Mouse (Mus musculus): ENCODE data around the gene Med13l. TPM values are rescaled to one million over a fixed set of nuclear protein-coding genes. Genes with fewer than 3 reads are reported as not detected.

Med13l gene
- polyA plus RNA-seq, 1 experiment from 2014 or later, result 14.6 TPM

GRCm38 (mm10) chr5:118636399-118637369, 76.2 kb downstream of the Med13l start:
- 87% methylated on average over 16 of the region's 16 CpGs for WGBS
- no peak overlapping the region for H3K9ac ChIP-seq (ENCODE audit: low read length)
- no peaks in the 10 kb centered on the region for H3K9me3 ChIP-seq (replicated peaks; ENCODE audit: control insufficient read depth, low read length)
- no peak overlapping the region for H3K4me3 ChIP-seq (ENCODE audit: low read depth, low read length)
- no peak overlapping the region for H3K4me2 ChIP-seq (ENCODE audit: low read length)
- H3K36me3 ChIP-seq (ENCODE audit: control insufficient read depth, insufficient read depth, low read length), result no peaks in the 10 kb centered on the region
- H3K27ac ChIP-seq (ENCODE audit: low read depth, low read length), result no peak overlapping the region
- peaks cover 18% of the 10 kb centered on the region for H3K4me1 ChIP-seq (ENCODE audit: control insufficient read depth, insufficient read depth, low read length)
- ATAC-seq (no peak), DNase-seq (ENCODE audit: low spot score) (no peak)
- no peaks in the 10 kb centered on the region for H3K27me3 ChIP-seq (replicated peaks; ENCODE audit: control insufficient read depth, insufficient read depth, low read length)

GRCm38 (mm10) chr5:118637931-118638330, 77.5 kb downstream of the Med13l start:
- Histone ChIP-seq H3K27me3 (replicated peaks; ENCODE audit: control insufficient read depth, insufficient read depth, low read length) (no peaks in the 10 kb centered on the region), H3K4me2 (ENCODE audit: low read length) (no peak overlapping the region), H3K27ac (ENCODE audit: low read depth, low read length) (no peak overlapping the region), H3K4me1 (ENCODE audit: control insufficient read depth, insufficient read depth, low read length) (peaks cover 18% of the 10 kb centered on the region), H3K9me3 (replicated peaks; ENCODE audit: control insufficient read depth, low read length) (no peaks in the 10 kb centered on the region), H3K9ac (ENCODE audit: low read length) (no peak overlapping the region), H3K36me3 (ENCODE audit: control insufficient read depth, insufficient read depth, low read length) (no peaks in the 10 kb centered on the region), H3K4me3 (ENCODE audit: low read depth, low read length) (no peak overlapping the region)
- 75% methylated on average over 4 of the region's 4 CpGs for WGBS
- ATAC-seq, result no peak
- no peak for DNase-seq (ENCODE audit: low spot score)

- H3K9ac ChIP-seq (ENCODE audit: low read length), result no peak overlapping the region
- no peak for ATAC-seq
- WGBS, result 84% methylated on average over 9 of the region's 9 CpGs
Observed at GRCm38 (mm10) chr5:118638534-118639109, 78.1 kb downstream of the Med13l start.

GRCm38 (mm10) chr5:118639117-118639707, 78.7 kb downstream of the Med13l start:
- H3K27me3 ChIP-seq (replicated peaks; ENCODE audit: control insufficient read depth, insufficient read depth, low read length), result no peaks in the 10 kb centered on the region
- no peaks in the 10 kb centered on the region for H3K36me3 ChIP-seq (ENCODE audit: control insufficient read depth, insufficient read depth, low read length)
- H3K4me3 ChIP-seq (ENCODE audit: low read depth, low read length), result no peak overlapping the region
- WGBS, result 53% methylated on average over 5 of the region's 5 CpGs
- peaks cover 17% of the 10 kb centered on the region for H3K4me1 ChIP-seq (ENCODE audit: control insufficient read depth, insufficient read depth, low read length)
- H3K4me2 ChIP-seq (ENCODE audit: low read length), result no peak overlapping the region
- H3K9ac ChIP-seq (ENCODE audit: low read length), result no peak overlapping the region
- ATAC-seq (no peak), DNase-seq (ENCODE audit: low spot score) (no peak)
- H3K27ac ChIP-seq (ENCODE audit: low read depth, low read length), result no peak overlapping the region
- H3K9me3 ChIP-seq (replicated peaks; ENCODE audit: control insufficient read depth, low read length), result no peaks in the 10 kb centered on the region

More at GRCm38 (mm10) chr5:118638534-118639109, 78.1 kb downstream of the Med13l start:
- Histone ChIP-seq H3K4me1 (ENCODE audit: control insufficient read depth, insufficient read depth, low read length) (peaks cover 18% of the 10 kb centered on the region), H3K27ac (ENCODE audit: low read depth, low read length) (no peak overlapping the region), H3K9me3 (replicated peaks; ENCODE audit: control insufficient read depth, low read length) (no peaks in the 10 kb centered on the region), H3K27me3 (replicated peaks; ENCODE audit: control insufficient read depth, insufficient read depth, low read length) (no peaks in the 10 kb centered on the region), H3K4me2 (ENCODE audit: low read length) (no peak overlapping the region), H3K36me3 (ENCODE audit: control insufficient read depth, insufficient read depth, low read length) (no peaks in the 10 kb centered on the region), H3K4me3 (ENCODE audit: low read depth, low read length) (no peak overlapping the region)
- no peak for DNase-seq (ENCODE audit: low spot score)

GRCm38 (mm10) chr5:118644041-118644440, 83.6 kb downstream of the Med13l start:
- peaks cover 16% of the 10 kb centered on the region for H3K4me1 ChIP-seq (ENCODE audit: control insufficient read depth, insufficient read depth, low read length)
- no peaks in the 10 kb centered on the region for H3K27me3 ChIP-seq (replicated peaks; ENCODE audit: control insufficient read depth, insufficient read depth, low read length)
- no peak for ATAC-seq
- DNase-seq (ENCODE audit: low spot score), result no peak
- H3K9me3 ChIP-seq (replicated peaks; ENCODE audit: control insufficient read depth, low read length), result no peaks in the 10 kb centered on the region
- no peak overlapping the region for H3K9ac ChIP-seq (ENCODE audit: low read length)
- no peaks in the 10 kb centered on the region for H3K36me3 ChIP-seq (ENCODE audit: control insufficient read depth, insufficient read depth, low read length)
- 85% methylated on average over 12 of the region's 12 CpGs for WGBS
- H3K4me2 ChIP-seq (ENCODE audit: low read length), result no peak overlapping the region
- H3K4me3 ChIP-seq (ENCODE audit: low read depth, low read length), result no peak overlapping the region
- H3K27ac ChIP-seq (ENCODE audit: low read depth, low read length), result no peak overlapping the region

- H3K9ac ChIP-seq (ENCODE audit: low read length), result no peak overlapping the region
- 92% methylated on average over 8 of the region's 8 CpGs for WGBS
- no peak for DNase-seq (ENCODE audit: low spot score)
- H3K27ac ChIP-seq (ENCODE audit: low read depth, low read length), result no peak overlapping the region
- no peak overlapping the region for H3K4me3 ChIP-seq (ENCODE audit: low read depth, low read length)
- peaks cover 16% of the 10 kb centered on the region for H3K4me1 ChIP-seq (ENCODE audit: control insufficient read depth, insufficient read depth, low read length)
- no peaks in the 10 kb centered on the region for H3K36me3 ChIP-seq (ENCODE audit: control insufficient read depth, insufficient read depth, low read length)
- no peaks in the 10 kb centered on the region for H3K9me3 ChIP-seq (replicated peaks; ENCODE audit: control insufficient read depth, low read length)
- H3K4me2 ChIP-seq (ENCODE audit: low read length), result no peak overlapping the region
- no peaks in the 10 kb centered on the region for H3K27me3 ChIP-seq (replicated peaks; ENCODE audit: control insufficient read depth, insufficient read depth, low read length)
- no peak for ATAC-seq
Observed at GRCm38 (mm10) chr5:118644511-118644910, 84.0 kb downstream of the Med13l start.

GRCm38 (mm10) chr5:118645196-118645805, 84.8 kb downstream of the Med13l start:
- DNase-seq (ENCODE audit: low spot score), result no peak
- H3K9me3 ChIP-seq (replicated peaks; ENCODE audit: control insufficient read depth, low read length), result no peaks in the 10 kb centered on the region
- no peak overlapping the region for H3K27ac ChIP-seq (ENCODE audit: low read depth, low read length)
- peaks cover 15% of the 10 kb centered on the region for H3K4me1 ChIP-seq (ENCODE audit: control insufficient read depth, insufficient read depth, low read length)
- no peaks in the 10 kb centered on the region for H3K27me3 ChIP-seq (replicated peaks; ENCODE audit: control insufficient read depth, insufficient read depth, low read length)
- no peaks in the 10 kb centered on the region for H3K36me3 ChIP-seq (ENCODE audit: control insufficient read depth, insufficient read depth, low read length)
- no peak for ATAC-seq
- WGBS, result 87% methylated on average over 10 of the region's 10 CpGs
- H3K4me2 ChIP-seq (ENCODE audit: low read length), result no peak overlapping the region
- no peak overlapping the region for H3K4me3 ChIP-seq (ENCODE audit: low read depth, low read length)
- no peak overlapping the region for H3K9ac ChIP-seq (ENCODE audit: low read length)

GRCm38 (mm10) chr5:118646897-118647296, 86.4 kb downstream of the Med13l start:
- WGBS, result 38% methylated on average over 5 of the region's 5 CpGs
- Histone ChIP-seq H3K4me3 (ENCODE audit: low read depth, low read length) (no peak overlapping the region), H3K4me1 (ENCODE audit: control insufficient read depth, insufficient read depth, low read length) (peaks cover 15% of the 10 kb centered on the region), H3K4me2 (ENCODE audit: low read length) (no peak overlapping the region), H3K27ac (ENCODE audit: low read depth, low read length) (no peak overlapping the region), H3K9ac (ENCODE audit: low read length) (no peak overlapping the region), H3K9me3 (replicated peaks; ENCODE audit: control insufficient read depth, low read length) (no peaks in the 10 kb centered on the region), H3K27me3 (replicated peaks; ENCODE audit: control insufficient read depth, insufficient read depth, low read length) (no peaks in the 10 kb centered on the region), H3K36me3 (ENCODE audit: control insufficient read depth, insufficient read depth, low read length) (no peaks in the 10 kb centered on the region)
- ATAC-seq (no peak), DNase-seq (ENCODE audit: low spot score) (no peak)
